Mouse (Mus musculus) liver, embryonic 13.5 days (tissue): ENCODE data around the gene Tmem170b. TPM values are rescaled to one million over a fixed set of nuclear protein-coding genes. Genes with fewer than 3 reads are reported as not detected.

Experiments used
- ATAC-seq: fragments of 200-750 bp; cut with Nextera tagmentation; 2 replicates; pipeline ENCODE4 v1.8.0; 2017; ENCODE audit warnings: low read depth, mild to moderate bottlenecking, moderate number of reproducible peaks, moderate library complexity
- DNase-seq: peaks from one replicate; pipeline ENCODE4 v3.0.0; 2022
- H3K27ac ChIP-seq: fragments of 300-500 bp; sonication (generic); 2 replicates; pipeline ENCODE4 v1.5.1; 2015; ENCODE audit warnings: moderate library complexity, mild to moderate bottlenecking, inconsistent platforms
- H3K27me3 ChIP-seq: fragments of 300-500 bp; sonication (generic); 2 replicates; pipeline ENCODE4 v1.6.1; 2015; ENCODE audit warnings: mild to moderate bottlenecking, inconsistent platforms
- H3K36me3 ChIP-seq: fragments of 300-500 bp; sonication (generic); 2 replicates; pipeline ENCODE4 v1.6.1; 2015; ENCODE audit warnings: mild to moderate bottlenecking, inconsistent platforms
- H3K4me1 ChIP-seq: fragments of 300-500 bp; sonication (generic); replicated peaks from 2 replicates; pipeline ENCODE4 v1.6.1; 2015; ENCODE audit warnings: inconsistent platforms
- H3K4me2 ChIP-seq: fragments of 300-500 bp; sonication (generic); 2 replicates; pipeline ENCODE4 v1.6.1; 2015; ENCODE audit warnings: inconsistent platforms, mild to moderate bottlenecking, moderate library complexity
- H3K4me3 ChIP-seq: fragments of 300-500 bp; sonication (generic); replicated peaks from 2 replicates; pipeline ENCODE4 v1.5.1; 2015; ENCODE audit warnings: mild to moderate bottlenecking, inconsistent platforms
- H3K9ac ChIP-seq: fragments of 300-500 bp; sonication (generic); 2 replicates; pipeline ENCODE4 v1.6.1; 2015; ENCODE audit warnings: mild to moderate bottlenecking, inconsistent platforms
- H3K9me3 ChIP-seq: fragments of 300-500 bp; sonication (generic); replicated peaks from 2 replicates; pipeline ENCODE4 v1.6.1; 2016; ENCODE audit warnings: inconsistent platforms
- WGBS: fragments of 180-500 bp; shearing (Covaris S2); methylation state at CpG from one replicate; pipeline ENCODE4 v1.1.7; 2015; ENCODE audit not compliant: insufficient replicate concordance; 5-methylcytosine and 5-hydroxymethylcytosine counted together
- polyA plus RNA-seq: library from polyadenylated mRNA; unstranded; fragments of >200 nt; fragmentation: Nextera tagmentation; extraction: Ambion mirVana; gene quantifications from 2 replicates; pipeline ENCODE4 v1.2.1, GENCODE M21; 2015

The Tmem170b gene
- polyA plus RNA-seq, 1 experiment from 2014 or later, result 4.5 TPM

DNA sequence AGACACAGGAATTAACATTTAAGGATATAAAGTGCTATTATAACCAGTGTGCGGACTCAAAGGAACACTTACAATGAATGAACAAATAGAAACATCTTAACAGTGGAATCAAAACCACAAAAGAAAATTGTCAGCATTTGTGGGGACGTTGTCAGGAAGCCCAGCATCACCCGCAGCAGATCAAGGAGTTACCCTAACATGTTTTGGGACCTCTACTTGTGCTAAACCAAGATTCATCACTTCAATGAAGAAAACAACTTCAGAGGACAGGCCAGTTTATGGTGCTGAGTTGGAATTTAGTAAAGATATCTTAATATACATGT is 21.4 kb upstream of the Tmem170b start:
- Histone ChIP-seq H3K36me3 (no peaks in the 10 kb centered on the region), H3K9me3 (no peaks in the 10 kb centered on the region), H3K9ac (no peak overlapping the region), H3K27me3 (no peaks in the 10 kb centered on the region), H3K27ac (no peak overlapping the region), H3K4me3 (no peak overlapping the region), H3K4me2 (no peak overlapping the region), H3K4me1 (no peaks in the 10 kb centered on the region)
- DNase-seq, result no peak
- ATAC-seq, result no peak
- WGBS, result 67% methylated on average over 3 of the region's 3 CpGs

DNA sequence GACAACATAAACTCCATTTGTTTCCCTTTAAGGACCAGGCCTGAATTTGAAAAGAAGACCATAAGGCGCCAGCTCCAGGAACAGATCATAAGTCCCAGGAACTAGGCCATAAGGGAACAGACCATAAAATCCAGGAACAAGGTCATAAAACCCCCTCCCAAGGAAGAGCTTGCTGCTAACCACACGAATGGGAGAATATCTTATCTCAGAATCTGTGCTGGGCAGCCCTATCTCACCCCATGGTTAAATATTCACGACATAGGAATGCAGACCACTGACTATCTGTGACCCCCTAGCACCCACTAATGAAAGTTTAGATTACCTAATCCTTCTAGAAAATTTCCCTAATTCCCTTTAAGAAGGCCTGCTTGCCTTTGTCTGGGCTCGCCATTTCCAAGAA is 20.8 kb upstream of the Tmem170b start:
- H3K9ac ChIP-seq, result no peak overlapping the region
- no peak for DNase-seq
- no peak overlapping the region for H3K27ac ChIP-seq
- H3K4me2 ChIP-seq, result no peak overlapping the region
- 46% methylated on average over 4 of the region's 4 CpGs for WGBS
- no peaks in the 10 kb centered on the region for H3K4me1 ChIP-seq
- H3K27me3 ChIP-seq, result no peaks in the 10 kb centered on the region
- H3K4me3 ChIP-seq, result no peak overlapping the region
- H3K9me3 ChIP-seq, result no peaks in the 10 kb centered on the region
- ATAC-seq, result no peak
- no peaks in the 10 kb centered on the region for H3K36me3 ChIP-seq

DNA sequence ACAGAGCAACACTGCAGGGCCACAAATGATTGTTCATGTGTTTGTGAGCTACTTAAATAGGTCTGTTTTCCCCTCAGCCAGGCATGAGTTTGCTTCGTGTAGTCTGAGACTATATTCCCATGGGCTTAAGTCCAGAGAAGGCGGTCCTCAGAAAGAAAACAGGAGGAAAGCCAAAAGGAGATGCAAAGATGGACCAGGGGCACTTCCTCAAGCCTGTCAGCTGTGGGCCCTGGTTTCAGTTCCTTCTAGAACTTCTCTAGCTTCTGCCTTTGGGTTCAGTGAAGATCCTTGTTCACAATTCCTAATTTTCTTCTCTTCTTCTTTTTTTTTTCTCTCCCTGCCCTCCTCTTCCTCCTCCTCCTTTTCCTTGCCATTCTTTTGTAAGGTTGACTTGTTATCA is 9.0 kb upstream of the Tmem170b start:
- Histone ChIP-seq H3K4me2 (no peak overlapping the region), H3K4me1 (0 out of 2 replicates have a peak, but pooled peaks cover under 1% of the 10 kb centered on the region), H3K27me3 (no peaks in the 10 kb centered on the region), H3K9me3 (no peaks in the 10 kb centered on the region), H3K4me3 (no peak overlapping the region), H3K9ac (no peak overlapping the region), H3K36me3 (no peaks in the 10 kb centered on the region), H3K27ac (no peak overlapping the region)
- DNase-seq (no peak), ATAC-seq (no peak)
- WGBS, result 48% methylated on average over 2 of the region's 2 CpGs

DNA sequence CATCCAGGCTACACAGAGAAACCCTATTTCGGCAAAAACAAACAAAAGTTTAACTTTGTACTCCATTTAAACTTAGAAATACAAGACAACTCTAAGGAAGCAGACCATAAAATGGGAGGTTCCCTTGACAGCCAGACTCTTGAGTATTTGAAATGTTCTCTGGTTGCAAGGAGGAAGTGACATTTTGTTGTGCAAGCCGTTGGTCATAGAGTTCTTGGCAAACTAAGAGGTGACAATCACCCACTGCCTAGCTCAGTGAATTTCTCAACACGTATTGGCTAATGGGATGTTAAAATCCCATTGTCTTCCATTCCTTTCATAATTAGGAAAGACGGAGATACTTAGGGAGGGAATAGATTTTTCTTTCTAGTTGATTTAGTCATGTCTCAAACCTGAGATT is 5.7 kb upstream of the Tmem170b start:
- DNase-seq (no peak), ATAC-seq (no peak)
- Histone ChIP-seq H3K27ac (no peak overlapping the region), H3K9me3 (no peaks in the 10 kb centered on the region), H3K4me1 (peaks cover 17% of the 10 kb centered on the region), H3K4me3 (no peak overlapping the region), H3K27me3 (no peaks in the 10 kb centered on the region), H3K4me2 (no peak overlapping the region), H3K36me3 (no peaks in the 10 kb centered on the region), H3K9ac (no peak overlapping the region)
- 45% methylated on average over 4 of the region's 4 CpGs for WGBS

DNA sequence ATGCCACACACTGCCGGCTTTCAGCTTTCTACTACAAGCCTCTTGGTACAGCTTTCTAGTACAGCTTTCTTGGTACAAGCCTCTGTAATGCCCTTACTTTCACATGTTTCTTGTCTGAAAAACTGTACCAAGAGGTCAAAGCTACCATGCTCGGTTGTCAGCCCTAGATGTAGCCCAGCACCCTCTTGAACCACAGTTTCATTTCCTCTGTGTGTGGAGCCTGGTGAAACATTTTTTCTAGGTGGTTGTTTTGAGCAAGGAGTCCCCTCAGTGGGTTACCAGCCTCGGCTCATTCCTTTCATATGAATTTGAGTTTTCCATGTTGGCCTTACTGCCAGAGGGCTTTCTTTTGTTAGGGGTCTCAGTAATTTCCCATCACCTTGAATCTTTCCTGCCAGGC is 4.7 kb upstream of the Tmem170b start:
- Histone ChIP-seq H3K4me3 (no peak overlapping the region), H3K4me2 (no peak overlapping the region), H3K27ac (no peak overlapping the region), H3K27me3 (no peaks in the 10 kb centered on the region), H3K36me3 (no peaks in the 10 kb centered on the region), H3K4me1 (peaks cover 19% of the 10 kb centered on the region), H3K9me3 (no peaks in the 10 kb centered on the region), H3K9ac (no peak overlapping the region)
- WGBS, result 60% methylated on average over 3 of the region's 3 CpGs
- DNase-seq, result no peak
- ATAC-seq, result no peak

DNA sequence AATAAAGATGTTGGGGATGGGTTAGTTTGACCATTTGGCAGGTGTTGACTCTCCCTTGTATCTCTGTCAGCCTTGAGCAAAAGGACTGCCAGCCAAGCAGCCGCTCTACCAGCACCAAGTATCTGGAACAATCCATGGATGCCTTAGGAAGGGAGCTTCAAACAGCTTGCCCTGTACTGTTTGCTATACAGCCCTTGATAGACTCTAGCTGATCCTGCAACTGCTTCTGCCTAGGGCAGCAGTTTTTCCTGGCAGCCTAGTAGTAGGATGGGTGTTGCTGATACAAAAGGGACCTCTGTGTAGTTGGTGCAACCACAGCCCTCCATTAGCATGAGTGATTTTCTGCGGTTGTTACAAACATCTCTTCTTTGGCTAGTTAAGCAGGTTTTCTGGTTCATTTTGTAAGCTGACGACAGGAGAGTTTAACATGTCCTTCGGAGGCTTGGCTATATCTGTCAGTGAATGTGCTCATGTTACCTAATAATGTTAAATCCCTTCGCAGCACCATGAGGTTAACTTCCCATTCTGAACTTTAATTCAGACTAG is 1.7 kb upstream of the Tmem170b start:
- H3K27ac ChIP-seq, result no peak overlapping the region
- peak overlapping the region; percentile 19; the same call in 1 of the 2 replicates for H3K9ac ChIP-seq
- WGBS, result 76% methylated on average over 5 of the region's 5 CpGs
- no peak overlapping the region for H3K4me2 ChIP-seq
- no peaks in the 10 kb centered on the region for H3K27me3 ChIP-seq
- H3K36me3 ChIP-seq, result no peaks in the 10 kb centered on the region
- ATAC-seq, result no peak
- no peak for DNase-seq
- H3K9me3 ChIP-seq, result no peaks in the 10 kb centered on the region
- peaks cover 42% of the 10 kb centered on the region for H3K4me1 ChIP-seq
- no peak overlapping the region for H3K4me3 ChIP-seq

DNA sequence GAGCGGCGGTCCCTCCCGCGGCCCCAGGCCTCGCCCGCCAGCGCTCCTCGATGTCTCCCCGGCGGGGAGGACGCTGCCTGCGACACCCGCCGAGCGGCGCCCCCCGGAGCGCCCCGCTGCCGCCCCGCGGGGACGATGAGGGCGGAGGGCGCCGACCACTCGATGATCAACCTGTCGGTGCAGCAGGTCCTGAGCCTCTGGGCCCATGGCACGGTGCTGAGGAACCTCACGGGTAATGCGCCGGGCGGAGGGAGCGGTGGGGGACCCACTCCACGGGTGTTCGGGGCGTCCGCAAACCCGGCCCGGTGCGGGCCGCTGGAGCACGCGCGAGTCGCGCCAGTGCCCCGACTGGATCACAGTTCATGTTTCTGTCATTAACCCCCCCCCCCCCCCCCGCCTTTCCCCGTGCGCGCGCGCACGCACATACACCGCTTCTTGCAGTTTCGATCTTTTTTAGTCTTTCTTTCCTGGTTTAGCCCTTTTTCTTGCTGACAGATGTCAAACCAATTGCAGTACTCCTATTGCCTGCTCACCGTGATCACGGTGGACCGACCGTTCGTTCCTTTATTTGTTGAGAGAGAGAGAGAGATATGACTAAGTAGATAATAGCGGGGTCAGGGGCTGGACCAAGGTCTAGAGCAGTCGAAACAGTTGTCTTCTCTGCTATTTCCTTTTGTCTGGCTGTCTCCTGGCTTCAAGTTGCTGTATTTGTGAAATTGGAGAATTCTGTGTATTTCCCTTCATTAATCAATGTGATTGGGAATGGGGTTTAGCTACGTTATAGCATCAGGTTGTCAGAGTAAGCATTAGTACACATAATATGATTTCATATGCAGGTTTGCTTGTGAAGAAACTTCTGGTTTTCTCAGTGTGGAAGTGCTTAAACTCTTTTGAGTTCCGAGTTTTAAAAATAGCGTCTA is 634 bp downstream of the Tmem170b start:
- peak; percentile 2 for ATAC-seq
- 2% methylated on average over 66 of the region's 67 CpGs for WGBS
- DNase-seq, result peak; percentile 5

DNA sequence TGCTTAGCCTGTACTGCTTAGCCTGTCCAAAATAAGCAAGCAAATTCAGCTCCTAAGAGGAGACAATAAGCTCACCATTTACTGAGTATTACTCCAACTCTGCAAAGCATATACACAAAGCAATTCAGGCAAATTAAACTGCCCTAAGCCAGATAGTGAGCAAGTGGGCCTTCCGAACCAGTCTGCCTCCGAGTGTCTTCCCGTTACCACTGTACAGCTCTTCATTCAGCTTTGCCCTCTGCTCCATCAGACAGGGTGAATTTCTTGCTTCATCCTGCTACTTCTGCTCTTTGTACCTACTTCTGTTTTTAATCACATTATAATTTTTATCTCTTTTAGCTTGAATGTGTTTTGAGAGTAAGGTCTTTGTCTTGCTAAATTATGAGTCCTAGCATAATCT is 1.9 kb downstream of the Tmem170b start:
- peak overlapping the region; percentile 96 for H3K4me2 ChIP-seq
- WGBS, result 79% methylated on average over 3 of the region's 3 CpGs
- H3K9ac ChIP-seq, result 0 out of 2 replicates have a peak overlapping the region, but pooled peaks have one; percentile 26
- peaks cover 35% of the 10 kb centered on the region for H3K4me1 ChIP-seq
- peak overlapping the region; percentile 17; the same call in 1 of the 2 replicates for H3K4me3 ChIP-seq
- H3K36me3 ChIP-seq, result no peaks in the 10 kb centered on the region
- DNase-seq, result no peak
- no peak overlapping the region for H3K27ac ChIP-seq
- no peak for ATAC-seq
- no peaks in the 10 kb centered on the region for H3K27me3 ChIP-seq
- H3K9me3 ChIP-seq, result no peaks in the 10 kb centered on the region

More for the DNA sequence above, 634 bp downstream of the Tmem170b start:
- Histone ChIP-seq H3K4me1 (peaks cover 43% of the 10 kb centered on the region), H3K4me2 (peak overlapping the region; percentile 96), H3K36me3 (no peaks in the 10 kb centered on the region), H3K9me3 (no peaks in the 10 kb centered on the region), H3K9ac (peak overlapping the region; percentile 95), H3K4me3 (peak overlapping the region; percentile 93), H3K27me3 (no peaks in the 10 kb centered on the region), H3K27ac (peak overlapping the region; percentile 83)

DNA sequence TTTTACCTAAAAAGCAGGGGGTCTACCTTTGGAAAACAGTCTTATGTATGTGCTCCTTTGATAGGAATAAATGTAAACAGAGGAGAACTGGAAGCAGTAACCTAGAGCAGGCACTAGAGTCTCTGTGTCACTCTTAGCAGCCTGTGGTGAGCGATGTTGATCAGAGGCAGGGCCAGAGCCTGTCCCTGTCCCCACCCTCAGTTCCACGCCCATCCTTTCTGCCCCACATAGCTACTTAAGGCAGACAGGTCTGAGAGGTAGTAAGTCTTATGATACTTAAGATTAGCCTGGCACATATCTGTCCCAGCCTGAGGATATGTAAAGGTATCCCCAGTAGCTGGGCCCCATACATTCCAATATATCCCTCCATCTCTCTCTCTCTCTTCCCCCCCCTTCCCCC is 2.9 kb downstream of the Tmem170b start:
- Histone ChIP-seq H3K9me3 (no peaks in the 10 kb centered on the region), H3K27me3 (no peaks in the 10 kb centered on the region), H3K4me1 (peaks cover 35% of the 10 kb centered on the region), H3K27ac (no peak overlapping the region), H3K9ac (no peak overlapping the region), H3K4me2 (no peak overlapping the region), H3K36me3 (no peaks in the 10 kb centered on the region), H3K4me3 (no peak overlapping the region)
- WGBS, result 32% methylated on average over 2 of the region's 2 CpGs
- ATAC-seq (0 out of 2 replicates have a peak, but pooled peaks have one; percentile 16), DNase-seq (peak; percentile 7)

DNA sequence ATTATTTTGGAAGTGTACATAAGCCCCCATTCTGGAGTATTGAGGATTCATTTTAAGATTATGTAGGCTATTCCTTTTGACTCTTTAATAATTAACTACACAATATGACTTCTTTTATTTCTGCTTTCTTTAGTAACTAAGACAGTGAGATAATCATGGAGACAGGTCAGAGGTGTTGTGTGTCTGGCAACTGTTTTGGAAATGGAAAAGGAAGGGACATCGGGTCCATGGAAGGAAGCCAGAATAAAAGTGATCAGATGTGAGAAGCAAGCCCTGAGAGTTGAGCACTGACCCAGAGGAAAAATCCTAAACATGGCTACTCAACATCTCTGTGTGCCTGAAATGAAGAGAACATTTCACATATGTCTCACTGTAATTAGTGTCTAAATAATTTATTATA is 5.3 kb downstream of the Tmem170b start:
- Histone ChIP-seq H3K4me2 (no peak overlapping the region), H3K9ac (no peak overlapping the region), H3K27ac (no peak overlapping the region), H3K27me3 (no peaks in the 10 kb centered on the region), H3K9me3 (no peaks in the 10 kb centered on the region), H3K36me3 (no peaks in the 10 kb centered on the region), H3K4me1 (peaks cover 29% of the 10 kb centered on the region), H3K4me3 (no peak overlapping the region)
- no peak for ATAC-seq
- 79% methylated on average over 1 of the region's 1 CpGs for WGBS
- DNase-seq, result no peak

DNA sequence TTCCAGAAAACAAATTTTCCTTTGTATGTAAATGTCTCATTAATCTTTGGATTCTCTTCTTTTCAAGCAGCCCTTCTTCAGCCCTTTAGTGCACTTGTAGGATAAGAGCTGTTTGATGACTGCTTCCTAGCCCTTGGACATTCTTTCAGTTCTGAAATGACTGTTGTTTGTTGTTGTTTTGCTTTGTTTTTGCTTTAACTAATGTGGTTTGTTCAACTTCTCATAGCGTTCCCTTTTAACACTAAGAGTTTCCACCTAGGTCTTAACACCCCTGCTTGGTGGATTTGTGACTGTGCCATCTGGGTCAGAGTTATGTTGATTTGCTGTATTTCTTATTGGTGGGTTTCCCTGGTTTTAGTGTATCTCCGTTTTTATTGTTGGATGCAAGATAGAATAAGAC is 8.8 kb downstream of the Tmem170b start:
- Histone ChIP-seq H3K4me3 (no peak overlapping the region), H3K4me1 (peaks cover 13% of the 10 kb centered on the region), H3K27ac (no peak overlapping the region), H3K9me3 (no peaks in the 10 kb centered on the region), H3K9ac (no peak overlapping the region), H3K4me2 (no peak overlapping the region), H3K27me3 (no peaks in the 10 kb centered on the region), H3K36me3 (no peaks in the 10 kb centered on the region)
- ATAC-seq (no peak), DNase-seq (no peak)
- WGBS, result 66% methylated on average over 2 of the region's 2 CpGs

DNA sequence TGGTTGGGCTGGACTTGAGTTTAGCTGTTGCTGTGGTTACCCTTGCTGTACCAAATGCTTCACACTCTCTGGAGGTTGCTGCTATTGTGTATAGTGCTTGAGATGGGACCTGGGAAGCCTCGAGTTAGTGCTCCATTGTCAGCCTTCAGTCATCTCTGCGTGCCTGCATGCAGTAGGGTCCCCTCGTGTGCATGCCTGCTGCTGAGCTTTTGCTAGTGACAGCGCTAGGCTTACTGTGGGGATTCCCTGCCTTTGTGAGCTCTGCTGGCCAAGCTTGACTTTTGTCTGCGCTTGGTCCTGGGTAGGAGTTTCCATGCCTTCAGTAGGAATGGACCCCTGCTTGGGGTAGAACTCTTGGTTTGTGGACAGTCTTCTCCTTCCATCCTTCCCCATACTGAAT is 9.3 kb downstream of the Tmem170b start:
- Histone ChIP-seq H3K4me3 (no peak overlapping the region), H3K9me3 (no peaks in the 10 kb centered on the region), H3K36me3 (no peaks in the 10 kb centered on the region), H3K4me1 (peaks cover 18% of the 10 kb centered on the region), H3K27me3 (no peaks in the 10 kb centered on the region), H3K27ac (no peak overlapping the region), H3K4me2 (no peak overlapping the region), H3K9ac (no peak overlapping the region)
- WGBS, result 60% methylated on average over 5 of the region's 5 CpGs
- no peak for DNase-seq
- no peak for ATAC-seq
